10 mouse cellular contexts compared by ENCODE assay signal in genomic region chr13:77047179-77047931, GRCm38 (mm10).
DNase-seq lines count a peak whose midpoint lies in the region; ATAC-seq and TF ChIP-seq lines count a peak whose summit lies in the region.
"Had no signal": no experiment of that assay in that cellular context is flagged by ENCODE, and none has a peak within 500 bp of the region (broad histone marks: within the 10 kb centered on the region; RNA-seq: fewer than 3 reads in every experiment).

No protein-coding gene starts in this region.

- TF ChIP-seq POLR2A in lung, adult 2 months (IDR thresholded peaks at IDR 0.05; ENCODE audit: borderline replicate concordance, extremely low read depth, low read depth, low read length), result no peak

- no peak overlapping the region for H3K4me3 ChIP-seq in forebrain, embryonic 11.5 days (ENCODE audit: low read depth, low read length)
- no peak overlapping the region for H3K4me3 ChIP-seq in forebrain, embryonic 10.5 days
- no peak overlapping the region for H3K4me3 ChIP-seq in lung, embryonic 16.5 days (ENCODE audit: low read length)
- H3K4me3 ChIP-seq in lung, adult 2 months (replicated peaks; ENCODE audit: extremely low read depth, low read depth, low read length), result no peak overlapping the region
- no peak overlapping the region for H3K4me3 ChIP-seq in hindbrain, embryonic 13.5 days

- H3K27ac ChIP-seq in forebrain, embryonic 11.5 days (ENCODE audit: low read depth, low read length), result no peak overlapping the region
- no peak overlapping the region for H3K27ac ChIP-seq in forebrain, embryonic 10.5 days
- no peak overlapping the region for H3K27ac ChIP-seq in lung, embryonic 16.5 days (ENCODE audit: low read length)
- H3K27ac ChIP-seq in hindbrain, embryonic 13.5 days, result peak overlapping the region; percentile 48; the same call in 1 of the 2 replicates

- peak; percentile 66 for ATAC-seq in forebrain, embryonic 11.5 days (replicated peaks; ENCODE audit: low FRiP score)
- ATAC-seq in lung, embryonic 16.5 days (ENCODE audit: low read depth), result 0 out of 2 replicates have a peak, but pooled peaks have one; percentile 43
- peak; percentile 80 for ATAC-seq in hindbrain, embryonic 13.5 days (ENCODE audit: low FRiP score)
- no peak for ATAC-seq in inflammation-experienced regulatory T-cells, adult 6 months

- H3K4me1 ChIP-seq in forebrain, embryonic 11.5 days (replicated peaks; ENCODE audit: control insufficient read depth, insufficient read depth, low read length), result 0 out of 2 replicates have a peak, but pooled peaks cover 2% of the 10 kb centered on the region
- H3K4me1 ChIP-seq in forebrain, embryonic 10.5 days, result peaks cover 2% of the 10 kb centered on the region; the same call in 1 of the 2 replicates
- peaks cover 3% of the 10 kb centered on the region; the same call in 1 of the 2 replicates for H3K4me1 ChIP-seq in lung, embryonic 16.5 days (replicated peaks; ENCODE audit: control insufficient read depth, insufficient read depth, low read length)
- H3K4me1 ChIP-seq in lung, adult 2 months (ENCODE audit: control insufficient read depth, insufficient read depth, low read length), result peaks cover 3% of the 10 kb centered on the region
- H3K4me1 ChIP-seq in hindbrain, embryonic 13.5 days (replicated peaks), result peaks cover 5% of the 10 kb centered on the region

- 65% methylated on average over 6 of the region's 6 CpGs for WGBS in forebrain, embryonic 11.5 days
- 92% methylated on average over 6 of the region's 6 CpGs for WGBS in forebrain, embryonic 10.5 days
- WGBS in lung, embryonic 16.5 days, result 46% methylated on average over 6 of the region's 6 CpGs
- 48% methylated on average over 6 of the region's 6 CpGs for WGBS in lung, adult 2 months
- WGBS in hindbrain, embryonic 13.5 days, result 59% methylated on average over 6 of the region's 6 CpGs

- no peak overlapping the region for H3K9ac ChIP-seq in forebrain, embryonic 11.5 days (ENCODE audit: low read length)
- H3K9ac ChIP-seq in lung, embryonic 16.5 days (ENCODE audit: low read length), result no peak overlapping the region
- H3K9ac ChIP-seq in hindbrain, embryonic 13.5 days, result no peak overlapping the region

- H3K36me3 ChIP-seq in forebrain, embryonic 11.5 days (ENCODE audit: control insufficient read depth, insufficient read depth, low read length), result no peaks in the 10 kb centered on the region
- H3K36me3 ChIP-seq in forebrain, embryonic 10.5 days (replicated peaks), result peaks cover 35% of the 10 kb centered on the region
- no peaks in the 10 kb centered on the region for H3K36me3 ChIP-seq in lung, embryonic 16.5 days (ENCODE audit: control insufficient read depth, insufficient read depth, low read length)
- no peaks in the 10 kb centered on the region for H3K36me3 ChIP-seq in hindbrain, embryonic 13.5 days

- H3K27me3 ChIP-seq in forebrain, embryonic 11.5 days (ENCODE audit: control insufficient read depth, insufficient read depth, low read length), result no peaks in the 10 kb centered on the region
- H3K27me3 ChIP-seq in forebrain, embryonic 10.5 days (ENCODE audit: poor library complexity, severe bottlenecking), result no peaks in the 10 kb centered on the region
- no peaks in the 10 kb centered on the region for H3K27me3 ChIP-seq in lung, embryonic 16.5 days (ENCODE audit: control insufficient read depth, insufficient read depth, low read depth, low read length)
- no peaks in the 10 kb centered on the region for H3K27me3 ChIP-seq in hindbrain, embryonic 13.5 days

- DNase-seq in forebrain, embryonic 11.5 days (ENCODE audit: low spot score), result no peak
- DNase-seq in forebrain, embryonic 10.5 days (ENCODE audit: extremely low spot score, low spot score), result no peak
- DNase-seq in lung, adult 2 months, result no peak
- peak; percentile 61 for DNase-seq in retina, postnatal 1 day
- DNase-seq in thymus, postnatal 14 days, result no peak
- DNase-seq: B cell, adult 2 months; heart, postnatal 4 days had no signal

- TF ChIP-seq CTCF in lung, adult 2 months (IDR thresholded peaks at IDR 0.05; ENCODE audit: insufficient read depth, low read length), result no peak

- H3K4me2 ChIP-seq in forebrain, embryonic 11.5 days (ENCODE audit: low read depth, low read length, severe bottlenecking), result no peak overlapping the region
- H3K4me2 ChIP-seq in lung, embryonic 16.5 days (ENCODE audit: low read depth, low read length), result no peak overlapping the region
- H3K4me2 ChIP-seq in hindbrain, embryonic 13.5 days, result no peak overlapping the region

- no peaks in the 10 kb centered on the region for H3K9me3 ChIP-seq in forebrain, embryonic 11.5 days (ENCODE audit: control insufficient read depth, low read length)
- no peaks in the 10 kb centered on the region for H3K9me3 ChIP-seq in forebrain, embryonic 10.5 days
- no peaks in the 10 kb centered on the region for H3K9me3 ChIP-seq in lung, embryonic 16.5 days (ENCODE audit: control insufficient read depth, low read length)
- H3K9me3 ChIP-seq in hindbrain, embryonic 13.5 days, result no peaks in the 10 kb centered on the region
